Mouse (Mus musculus) liver, embryonic 14.5 days (tissue): ENCODE measurements at regions not wholly inside any gene's neighbourhood (a gene's known extent, or its start where the extent isn't known, plus 50 kb on each side); places are given as distances from the start of the nearest gene placed in this dataset.

Experiments used
- CTCF ChIP-seq: IDR thresholded peaks from 2 replicates; pipeline ENCODE4 v1.5.1; 2016; ENCODE audit warnings: antibody characterized with exemption, low read depth, control low read depth
- EP300 ChIP-seq: IDR thresholded peaks from 2 replicates; pipeline ENCODE4 v1.6.1; 2016; ENCODE audit warnings: antibody characterized with exemption, low read depth

DNA sequence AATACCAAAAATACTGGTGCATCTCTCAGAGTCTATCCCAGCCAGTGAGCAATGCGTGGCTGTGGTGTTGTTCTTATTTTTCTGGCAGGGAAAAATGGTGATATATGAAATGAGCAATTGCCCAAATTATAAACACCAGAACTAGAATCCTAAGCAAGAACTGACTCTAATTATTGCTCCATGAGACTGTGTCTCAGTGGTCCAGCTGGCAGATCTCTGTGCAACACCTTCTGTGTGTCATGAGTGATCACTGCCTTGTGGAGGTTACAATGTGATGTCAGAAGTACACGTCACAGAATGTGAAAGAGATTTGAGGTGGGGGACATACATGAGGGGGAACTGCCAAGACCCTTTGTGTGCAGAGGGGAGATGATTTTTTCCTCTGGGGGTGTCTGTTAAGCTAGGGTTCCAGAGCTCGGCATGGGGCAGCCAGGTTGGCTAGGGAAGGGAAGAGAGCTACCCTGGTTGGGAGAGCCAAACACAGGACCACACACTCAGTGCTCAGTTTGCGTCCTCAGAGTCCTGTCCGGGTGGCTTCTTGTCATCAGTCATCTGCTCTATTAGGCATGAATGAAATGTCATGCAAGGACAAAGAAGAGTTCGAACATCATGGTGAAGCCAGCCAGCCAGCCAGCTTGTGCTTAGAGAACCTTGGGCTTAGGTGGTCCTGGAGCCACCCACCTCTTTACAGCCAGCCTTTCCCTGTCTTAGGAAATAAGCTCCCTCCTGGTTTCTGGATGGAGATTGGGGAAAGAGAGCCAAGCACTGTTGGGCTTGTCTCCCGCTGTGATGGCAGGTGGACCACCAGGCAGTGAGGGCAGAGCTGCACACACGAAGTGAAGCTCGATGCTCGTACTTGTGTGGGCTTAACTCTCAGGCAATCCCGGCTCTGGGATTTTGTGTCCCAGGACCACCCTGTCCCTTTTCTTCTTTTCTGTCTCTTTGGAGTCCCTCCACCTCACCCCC lies 189.5 kb upstream of the Map3k1 start:
- TF ChIP-seq CTCF (no peak), EP300 (no peak)
